Mouse (Mus musculus) ES-Bruce4 (cell line): ENCODE measurements around the gene Susd4. TPM values are rescaled to one million over a fixed set of nuclear protein-coding genes. Genes with fewer than 3 reads are reported as not detected.

Source experiments
- H3K27ac ChIP-seq: 2 replicates; pipeline ENCODE4 v1.5.1; 2012; ENCODE audit warnings: low read length, inconsistent platforms; ENCODE audit not compliant: insufficient read depth
- H3K27me3 ChIP-seq: 2 replicates; pipeline ENCODE4 v1.6.1; 2012; ENCODE audit warnings: mild to moderate bottlenecking, low read length, inconsistent platforms; ENCODE audit not compliant: control insufficient read depth, poor library complexity, insufficient read depth, severe bottlenecking
- H3K36me3 ChIP-seq: 2 replicates; pipeline ENCODE4 v1.6.1; 2012; ENCODE audit warnings: inconsistent platforms, mild to moderate bottlenecking, low read length, moderate library complexity; ENCODE audit not compliant: control insufficient read depth, poor library complexity, insufficient read depth, severe bottlenecking
- H3K4me1 ChIP-seq: one replicate; pipeline ENCODE4 v1.8.1; 2011; ENCODE audit warnings: low read length; ENCODE audit not compliant: control insufficient read depth, insufficient read depth
- H3K4me3 ChIP-seq: 2 replicates; pipeline ENCODE4 v1.5.1; 2011; ENCODE audit warnings: low read depth, mild to moderate bottlenecking, low read length
- H3K9ac ChIP-seq: 2 replicates; pipeline ENCODE4 v1.6.1; 2012; ENCODE audit warnings: low read depth, mild to moderate bottlenecking, inconsistent platforms; ENCODE audit not compliant: poor library complexity, severe bottlenecking
- H3K9me3 ChIP-seq: replicated peaks from 2 replicates; pipeline ENCODE4 v1.6.1; 2012; ENCODE audit warnings: mild to moderate bottlenecking, low read length, inconsistent platforms; ENCODE audit not compliant: control insufficient read depth, poor library complexity, insufficient read depth, severe bottlenecking
- CTCF ChIP-seq: IDR thresholded peaks from one replicate; pipeline ENCODE4 v1.8.1; 2011; ENCODE audit warnings: low read depth, low read length
- EP300 ChIP-seq: IDR thresholded peaks from 2 replicates; pipeline ENCODE4 v1.6.1; 2011; ENCODE audit warnings: low read depth, low read length; ENCODE audit not compliant: insufficient read depth
- POLR2A ChIP-seq: IDR thresholded peaks from one replicate; pipeline ENCODE4 v1.8.1; 2011; ENCODE audit warnings: low read length; ENCODE audit not compliant: insufficient read depth
- polyA plus RNA-seq: library from polyadenylated mRNA; stranded (reverse); fragments of >200 nt; gene quantifications from 2 replicates; pipeline ENCODE4 v1.2.4, GENCODE M21; 2011; ENCODE audit warnings: low read depth; ENCODE audit not compliant: missing spikeins, insufficient read depth, insufficient read length

Susd4 gene
- polyA plus RNA-seq, 1 experiment: 24.6 TPM

- Histone ChIP-seq H3K9me3 (peaks cover 3% of the 10 kb centered on the region; the same call in 1 of the 2 replicates), H3K4me3 (no peak overlapping the region), H3K4me1 (no peaks in the 10 kb centered on the region), H3K27me3 (no peaks in the 10 kb centered on the region; the same call in 1 of the 2 replicates), H3K36me3 (no peaks in the 10 kb centered on the region), H3K9ac (no peak overlapping the region), H3K27ac (no peak overlapping the region)
- TF ChIP-seq POLR2A (no peak), CTCF (no peak)
Measured at GRCm38 (mm10) chr1:182914121-182914908, 150.7 kb downstream of the Susd4 start.

- H3K9me3 ChIP-seq: no peaks in the 10 kb centered on the region; the same call in 1 of the 2 replicates
- H3K9ac ChIP-seq: no peak overlapping the region
- H3K4me3 ChIP-seq: no peak overlapping the region
- H3K36me3 ChIP-seq: no peaks in the 10 kb centered on the region
- TF ChIP-seq CTCF (no peak), EP300 (no peak), POLR2A (no peak)
- no peak overlapping the region for H3K27ac ChIP-seq
- no peaks in the 10 kb centered on the region; the same call in none of the 2 replicates for H3K27me3 ChIP-seq
- no peaks in the 10 kb centered on the region for H3K4me1 ChIP-seq
Measured at GRCm38 (mm10) chr1:182916166-182916565, 152.5 kb downstream of the Susd4 start.

- H3K9me3 ChIP-seq: no peaks in the 10 kb centered on the region
Measured at GRCm38 (mm10) chr1:182918718-182919346, 155.2 kb downstream of the Susd4 start.

GRCm38 (mm10) chr1:182922824-182923223 lies 159.2 kb downstream of the Susd4 start:
- Histone ChIP-seq H3K27ac (no peak overlapping the region), H3K9me3 (no peaks in the 10 kb centered on the region), H3K4me1 (no peaks in the 10 kb centered on the region), H3K4me3 (no peak overlapping the region), H3K27me3 (no peaks in the 10 kb centered on the region; the same call in 1 of the 2 replicates), H3K36me3 (no peaks in the 10 kb centered on the region), H3K9ac (no peak overlapping the region)
- no peak for TF ChIP-seq EP300
- TF ChIP-seq CTCF: no peak
- TF ChIP-seq POLR2A: no peak

More at GRCm38 (mm10) chr1:182918718-182919346, 155.2 kb downstream of the Susd4 start:
- Histone ChIP-seq H3K9ac (no peak overlapping the region), H3K4me3 (no peak overlapping the region), H3K27ac (no peak overlapping the region), H3K27me3 (no peaks in the 10 kb centered on the region; the same call in none of the 2 replicates), H3K36me3 (no peaks in the 10 kb centered on the region), H3K4me1 (no peaks in the 10 kb centered on the region)
- no peak for TF ChIP-seq POLR2A
- TF ChIP-seq EP300: no peak
- TF ChIP-seq CTCF: no peak

- no peak for TF ChIP-seq EP300
- TF ChIP-seq POLR2A: no peak
- no peak for TF ChIP-seq CTCF
- Histone ChIP-seq H3K4me3 (no peak overlapping the region), H3K27ac (no peak overlapping the region), H3K36me3 (no peaks in the 10 kb centered on the region), H3K9me3 (no peaks in the 10 kb centered on the region), H3K9ac (no peak overlapping the region), H3K4me1 (no peaks in the 10 kb centered on the region), H3K27me3 (no peaks in the 10 kb centered on the region)
Measured at GRCm38 (mm10) chr1:182926465-182926864, 162.8 kb downstream of the Susd4 start.
